Mouse (Mus musculus) cerebellum, adult 11 months (tissue): ENCODE results near the gene Ifngr1.
"Not testable (repeated sequence)": the region's sequence is repeated elsewhere in the genome, so short reads cannot be mapped to it uniquely, and the experiment has no call there.

Experiments used
- DNase-seq: peaks from one replicate; pipeline ENCODE4 v3.0.0; 2022

The Ifngr1 gene

GRCm38 (mm10) chr10:19589626-19590025 is 2.1 kb upstream of the Ifngr1 start:
- DNase-seq = no peak

- no peak for DNase-seq
Measured at GRCm38 (mm10) chr10:19591286-19591640, 486 bp upstream of the Ifngr1 start.

GRCm38 (mm10) chr10:19592556-19592955 is 807 bp downstream of the Ifngr1 start:
- DNase-seq = no peak

- DNase-seq = no peak
Measured at GRCm38 (mm10) chr10:19593296-19593695, 1.5 kb downstream of the Ifngr1 start.

GRCm38 (mm10) chr10:19594201-19594905 is 2.6 kb downstream of the Ifngr1 start:
- no peak for DNase-seq

GRCm38 (mm10) chr10:19596866-19597265 is 5.1 kb downstream of the Ifngr1 start:
- DNase-seq = no peak

- DNase-seq = no peak
Measured at GRCm38 (mm10) chr10:19598091-19598490, 6.3 kb downstream of the Ifngr1 start.

- DNase-seq = no peak
Measured at GRCm38 (mm10) chr10:19599331-19600092, 7.8 kb downstream of the Ifngr1 start.

- no peak for DNase-seq
Measured at GRCm38 (mm10) chr10:19600093-19600420, 8.3 kb downstream of the Ifngr1 start.

GRCm38 (mm10) chr10:19601502-19601901 is 9.8 kb downstream of the Ifngr1 start:
- DNase-seq = not testable (repeated sequence)

GRCm38 (mm10) chr10:19603231-19603630 is 11.5 kb downstream of the Ifngr1 start:
- DNase-seq = no peak

- DNase-seq = no peak
Measured at GRCm38 (mm10) chr10:19609125-19609524, 17.4 kb downstream of the Ifngr1 start.

GRCm38 (mm10) chr10:19611616-19612015 is 19.9 kb downstream of the Ifngr1 start:
- no peak for DNase-seq

- no peak for DNase-seq
Measured at GRCm38 (mm10) chr10:19613111-19613753, 21.5 kb downstream of the Ifngr1 start.

GRCm38 (mm10) chr10:19619736-19620135 is 28.0 kb downstream of the Ifngr1 start:
- no peak for DNase-seq

GRCm38 (mm10) chr10:19621408-19622048 is 29.8 kb downstream of the Ifngr1 start, which contains the start of gene Il22ra2:
Gene Il22ra2, plus strand, starts transcription at chr10:19621998.
- no peak for DNase-seq

- DNase-seq = no peak
Measured at GRCm38 (mm10) chr10:19624617-19625016, 32.9 kb downstream of the Ifngr1 start.

- DNase-seq = no peak
Measured at GRCm38 (mm10) chr10:19627342-19627741, 35.6 kb downstream of the Ifngr1 start.

- no peak for DNase-seq
Measured at GRCm38 (mm10) chr10:19627748-19628147, 36.0 kb downstream of the Ifngr1 start.

- no peak for DNase-seq
Measured at GRCm38 (mm10) chr10:19631616-19632195, 40.0 kb downstream of the Ifngr1 start.

GRCm38 (mm10) chr10:19638851-19639250 is 47.1 kb downstream of the Ifngr1 start:
- DNase-seq = no peak

- DNase-seq = no peak
Measured at GRCm38 (mm10) chr10:19639630-19640029, 47.9 kb downstream of the Ifngr1 start.

- no peak for DNase-seq
Measured at GRCm38 (mm10) chr10:19645119-19645518, 53.4 kb downstream of the Ifngr1 start.
